Mouse (Mus musculus) gastrocnemius, postnatal 14 days (tissue): ENCODE measurements around the gene Scn4b. TPM values are rescaled to one million over a fixed set of nuclear protein-coding genes. Genes with fewer than 3 reads are reported as not detected.

Source experiments
- DNase-seq: peaks from one replicate; pipeline ENCODE4 v3.0.0; 2021; ENCODE audit warnings: mixed read lengths
- intact Hi-C: fragments of 180-260 bp; cut with DNase I; formaldehyde crosslinking; loops from one replicate; pipeline ENCODE4 v1.15.1; 2025; ENCODE audit warnings: low total_unique reads
- total RNA-seq, 2 experiments: library from RNA; stranded (reverse); gene quantifications; 2 replicates each; pipeline ENCODE4 v1.2.3; 2021

The Scn4b gene
- total RNA-seq, 2 experiments from 2014 or later: 99.1 to 115 TPM

DNA sequence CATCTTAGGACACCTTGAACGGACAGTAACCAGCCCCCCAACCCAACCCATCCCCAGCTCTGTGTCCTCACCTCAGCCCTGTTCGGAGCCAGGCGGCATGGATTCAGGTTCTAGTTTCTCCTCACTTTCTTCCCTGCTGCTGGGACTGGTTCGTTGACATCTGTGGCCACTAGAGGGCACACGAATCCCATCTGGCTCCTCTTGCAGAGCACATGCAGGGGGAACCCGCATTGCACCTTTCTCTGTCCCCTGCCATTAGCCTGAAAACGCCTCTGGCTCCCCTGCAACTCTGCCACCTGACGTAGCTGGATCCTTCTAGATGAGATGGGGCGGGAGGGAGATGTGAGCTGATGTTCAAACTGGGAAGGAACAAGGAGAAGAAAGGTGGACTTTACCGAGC, 16.4 kb upstream of the Scn4b start:
- intact Hi-C loops: loop anchor here (2.0 kb wide), 1 partner anchor 25 kb away; no protein-coding TSS in a partner anchor

GRCm38 (mm10) chr9:45122209-45122761, 15.9 kb upstream of the Scn4b start:
- no peak for DNase-seq
- intact Hi-C loops: no loop called here

More for the DNA sequence above, 16.4 kb upstream of the Scn4b start:
- peak; percentile 75 for DNase-seq

GRCm38 (mm10) chr9:45125211-45125610, 13.0 kb upstream of the Scn4b start:
- intact Hi-C loops: no loop called here
- DNase-seq: no peak

DNA sequence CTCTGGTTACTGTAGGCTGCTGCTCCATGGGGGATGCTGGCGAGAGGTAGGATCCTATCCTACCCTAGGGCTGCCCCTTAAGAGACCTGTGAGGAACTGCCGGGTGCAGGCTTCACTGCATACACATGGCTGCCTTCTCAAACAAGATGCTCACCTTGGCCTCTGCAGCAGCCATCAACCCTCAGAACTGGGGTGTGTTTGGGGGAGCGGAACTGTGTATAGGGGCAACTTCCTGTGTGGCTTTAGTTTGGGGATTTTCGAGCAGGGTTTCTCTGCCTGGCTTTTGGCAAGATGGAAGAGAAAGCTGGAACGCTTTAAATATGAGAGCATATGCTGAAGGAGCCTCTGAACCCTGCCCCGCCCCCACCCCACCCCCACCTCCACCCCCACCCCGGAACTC, 11.3 kb upstream of the Scn4b start:
- no peak for DNase-seq
- intact Hi-C loops: no loop called here

DNA sequence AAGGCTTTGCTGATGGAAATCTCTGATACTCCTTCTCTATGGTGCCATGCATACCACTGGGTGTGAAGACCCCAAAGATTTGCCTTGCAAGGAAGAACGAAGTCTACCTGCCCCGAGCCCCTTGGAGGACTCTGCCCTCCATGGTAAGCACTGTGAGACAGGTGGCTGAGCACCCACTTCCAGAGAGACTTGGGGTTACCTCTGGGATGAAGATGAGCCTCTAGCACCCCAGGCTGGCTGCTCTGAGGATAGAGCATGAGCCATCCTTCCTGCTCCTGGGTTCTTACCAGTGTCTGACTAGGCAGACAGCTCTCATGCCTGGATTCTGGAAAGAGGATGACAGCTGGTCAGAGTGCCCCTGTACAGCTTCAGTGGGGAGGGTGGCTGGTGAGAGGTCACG, 8.1 kb upstream of the Scn4b start:
- no peak for DNase-seq
- intact Hi-C loops: loop anchor here (5.0 kb wide), 1 partner anchor 103 kb away; no protein-coding TSS in a partner anchor

DNA sequence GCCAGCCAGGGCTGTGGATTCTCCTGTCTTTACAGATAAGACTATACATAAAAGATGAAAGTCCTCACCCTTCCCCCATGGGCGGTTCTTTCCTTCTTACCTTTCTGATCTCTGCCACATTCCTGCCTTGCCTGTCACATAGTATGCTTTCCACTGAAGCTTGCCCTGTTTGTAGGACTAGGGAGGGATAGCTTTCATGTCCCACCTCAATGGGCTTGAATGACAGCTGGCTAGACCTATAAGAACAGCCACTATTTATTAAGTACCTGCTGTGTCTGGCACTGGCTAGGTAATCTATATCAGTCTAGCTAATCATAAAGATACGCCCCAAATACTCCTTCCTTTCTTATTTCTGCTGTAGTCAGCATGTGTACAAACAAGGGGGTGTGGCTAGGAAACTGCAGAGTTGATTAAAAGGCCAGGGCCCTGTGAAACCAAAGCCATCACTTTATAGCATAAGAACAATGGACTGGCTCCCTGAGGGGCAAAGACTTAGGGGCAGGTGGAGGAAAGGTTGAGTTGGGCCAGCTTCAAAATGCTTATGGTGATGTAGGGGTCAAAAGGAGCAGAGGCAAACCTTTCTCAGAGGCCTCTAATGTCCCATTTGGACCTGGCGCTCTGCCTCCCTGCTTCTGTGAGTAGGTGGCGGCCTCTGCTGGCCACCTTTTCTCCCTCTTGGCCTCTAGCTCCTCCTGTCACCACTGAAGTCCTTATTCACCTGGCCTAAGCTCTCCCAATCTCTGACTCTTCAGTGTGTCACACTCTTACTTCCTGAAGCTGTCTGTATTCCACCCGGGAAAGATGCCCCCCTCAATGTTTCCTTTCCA, 4.5 kb upstream of the Scn4b start:
- intact Hi-C loops: loop anchor here (5.0 kb wide), 1 partner anchor 106 kb away; no protein-coding TSS in a partner anchor

GRCm38 (mm10) chr9:45136442-45137169, 1.6 kb upstream of the Scn4b start:
- DNase-seq: peak; percentile 47
- intact Hi-C loops: loop anchor here (5.0 kb wide), 1 partner anchor 89 kb away; no protein-coding TSS in a partner anchor

More for the DNA sequence above, 4.5 kb upstream of the Scn4b start:
- DNase-seq: peak; percentile 77

DNA sequence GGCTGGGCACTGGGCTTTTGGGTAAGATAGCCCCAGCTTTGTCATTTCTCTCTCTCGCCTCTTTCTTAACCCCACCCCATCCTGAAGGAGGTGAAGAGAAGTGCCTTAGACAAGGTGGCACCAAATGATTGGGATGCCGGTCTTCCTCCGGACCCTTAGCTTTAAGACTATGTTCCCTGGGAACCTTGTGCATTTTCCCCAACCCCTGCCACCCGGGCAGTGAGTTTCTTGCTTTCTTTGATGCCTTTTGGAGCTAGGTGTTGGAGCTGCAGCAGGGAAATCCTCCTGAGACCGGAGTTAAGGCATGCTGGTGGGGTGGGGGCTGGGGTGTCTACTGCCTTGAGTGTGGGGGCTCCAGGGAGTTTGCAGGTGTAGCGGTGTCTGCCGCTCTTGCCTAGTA, 887 bp downstream of the Scn4b start:
- DNase-seq: no peak
- intact Hi-C loops: loop anchor here (5.0 kb wide), 1 partner anchor 92 kb away; no protein-coding TSS in a partner anchor

- DNase-seq: no peak
- intact Hi-C loops: no loop called here
Measured at GRCm38 (mm10) chr9:45140945-45141344, 2.8 kb downstream of the Scn4b start.

- DNase-seq: no peak
- intact Hi-C loops: no loop called here
Measured at GRCm38 (mm10) chr9:45142686-45143085, 4.5 kb downstream of the Scn4b start.

- DNase-seq: no peak
- intact Hi-C loops: loop anchor here (2.0 to 5.0 kb wide), 2 partner anchors 25 to 123 kb away; no protein-coding TSS in a partner anchor
Measured at GRCm38 (mm10) chr9:45145533-45146266, 7.5 kb downstream of the Scn4b start.

- DNase-seq: no peak
Measured at GRCm38 (mm10) chr9:45146267-45146597, 8.0 kb downstream of the Scn4b start.

GRCm38 (mm10) chr9:45150933-45151332, 12.7 kb downstream of the Scn4b start:
- intact Hi-C loops: no loop called here
- DNase-seq: no peak

More at GRCm38 (mm10) chr9:45146267-45146597, 8.0 kb downstream of the Scn4b start:
- intact Hi-C loops: loop anchor here (2.0 to 5.0 kb wide), 2 partner anchors 25 to 124 kb away; no protein-coding TSS in a partner anchor

DNA sequence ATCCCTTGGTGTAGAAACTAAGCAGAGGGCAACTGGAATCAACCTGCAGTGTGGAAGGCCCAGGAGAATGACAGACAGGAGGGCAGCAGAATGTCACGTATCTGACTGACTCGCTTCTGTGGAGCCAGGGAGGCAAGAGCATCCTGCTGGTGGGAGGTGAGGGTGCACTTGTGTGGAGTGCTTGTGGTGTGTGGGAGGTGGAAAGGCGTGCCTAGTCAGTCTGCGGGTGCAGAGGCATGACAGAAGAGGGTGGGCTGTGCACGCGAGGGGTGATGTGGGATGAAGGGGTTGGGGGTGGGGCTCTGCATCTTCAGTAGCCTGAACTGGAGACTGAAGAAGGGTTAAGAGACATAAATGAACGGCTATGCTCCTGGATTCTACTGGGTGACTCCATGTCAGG, 15.2 kb downstream of the Scn4b start:
- intact Hi-C loops: no loop called here
- DNase-seq: no peak

GRCm38 (mm10) chr9:45167903-45168302, 29.7 kb downstream of the Scn4b start:
- intact Hi-C loops: no loop called here
- no peak for DNase-seq

- intact Hi-C loops: no loop called here
- DNase-seq: no peak
Measured at GRCm38 (mm10) chr9:45170150-45170549, 32.0 kb downstream of the Scn4b start.

GRCm38 (mm10) chr9:45171073-45171610, 32.9 kb downstream of the Scn4b start:
- no peak for DNase-seq
- intact Hi-C loops: no loop called here

DNA sequence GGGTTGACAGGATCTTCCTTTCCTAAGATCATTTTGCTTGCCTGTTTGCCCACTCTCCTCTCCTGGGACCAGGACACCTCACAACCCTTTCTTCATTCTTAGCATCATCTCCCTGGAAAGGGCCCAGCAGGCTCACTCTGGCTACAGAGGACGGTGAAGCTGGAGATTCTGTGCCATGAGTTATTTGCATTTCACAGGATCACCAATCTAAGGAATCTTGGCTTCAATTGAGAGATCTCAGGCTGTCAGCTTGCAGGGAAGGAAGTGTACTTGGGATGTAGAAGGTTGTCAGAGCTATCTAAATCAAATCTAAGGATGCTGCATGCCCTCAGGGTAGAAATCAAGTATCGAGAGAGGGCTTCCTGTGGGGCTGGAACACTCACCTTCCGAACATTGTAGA, 35.3 kb downstream of the Scn4b start:
- DNase-seq: no peak
- intact Hi-C loops: no loop called here

DNA sequence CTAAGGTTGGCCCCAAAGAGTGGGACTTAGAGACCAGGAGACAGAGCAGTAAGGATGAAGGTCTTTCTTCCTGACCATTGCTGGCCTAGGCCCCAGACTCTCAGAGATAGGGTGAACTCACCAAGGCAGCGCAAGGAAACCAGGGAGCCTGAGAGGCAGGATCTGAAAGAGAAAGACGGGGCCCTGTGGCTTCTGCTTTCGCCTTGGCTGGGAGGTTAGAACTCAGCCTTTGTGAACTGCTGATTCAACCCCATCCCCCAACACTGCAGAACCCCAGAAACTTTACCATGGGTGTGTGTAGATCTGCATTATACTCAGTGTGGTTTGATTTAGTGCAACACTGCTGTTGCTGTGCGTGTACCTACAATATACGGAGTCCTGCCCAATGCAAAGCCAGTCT, 41.1 kb downstream of the Scn4b start:
- intact Hi-C loops: no loop called here

More for the DNA sequence above, 41.1 kb downstream of the Scn4b start:
- no peak for DNase-seq
